Mouse (Mus musculus) cortical plate, adult 2 months (tissue): ENCODE data around the gene Gm11541.

Experiments used
- CTCF ChIP-seq: fragments of 200-500 bp; IDR thresholded peaks from 2 replicates; pipeline ENCODE4 v1.5.1; 2011; ENCODE audit warnings: mild to moderate bottlenecking, control low read depth, low read length; ENCODE audit not compliant: insufficient read depth; ENCODE audit errors: extremely low read depth
- POLR2A ChIP-seq: fragments of 200-500 bp; IDR thresholded peaks from 2 replicates; pipeline ENCODE4 v1.6.1; 2011; ENCODE audit warnings: mild to moderate bottlenecking, low read length, control low read depth; ENCODE audit not compliant: insufficient read depth; ENCODE audit errors: extremely low read depth

DNA sequence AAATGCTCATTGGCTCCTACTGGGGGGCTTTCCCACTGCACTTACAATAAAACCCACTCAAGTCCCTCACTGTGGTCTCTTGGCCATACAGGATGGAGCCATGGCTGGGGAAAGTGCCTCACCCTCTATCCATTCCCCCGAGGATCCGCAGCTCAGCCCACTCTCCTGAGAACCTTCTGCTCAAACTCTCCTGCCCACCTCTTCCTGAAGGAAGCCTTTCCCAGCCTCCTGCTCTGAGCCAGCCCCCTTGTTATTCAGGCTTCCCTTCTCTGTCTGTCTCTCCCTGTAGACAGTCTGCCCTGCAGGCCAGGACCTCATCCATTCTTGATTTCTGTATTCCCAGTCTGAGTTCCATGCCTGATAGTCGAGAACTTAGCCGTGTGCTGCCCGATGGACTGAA is 29.3 kb downstream of the Gm11541 start:
- TF ChIP-seq CTCF: no peak
- TF ChIP-seq POLR2A: no peak
